Mouse (Mus musculus) thymus, adult 2 months (tissue): ENCODE results near the gene Myl6b. TPM values are rescaled to one million over a fixed set of nuclear protein-coding genes. Genes with fewer than 3 reads are reported as not detected.

Source experiments
- DNase-seq: peaks from one replicate; pipeline ENCODE4 v3.0.0; 2021
- H3K27ac ChIP-seq: fragments of 200-500 bp; 2 replicates; pipeline ENCODE4 v1.5.1; 2012; ENCODE audit warnings: low read length, control low read depth; ENCODE audit not compliant: control insufficient read depth, insufficient read depth
- H3K27me3 ChIP-seq: fragments of 200-500 bp; 2 replicates; pipeline ENCODE4 v1.6.1; 2012; ENCODE audit warnings: mild to moderate bottlenecking, low read length, moderate library complexity, mixed read lengths; ENCODE audit not compliant: control insufficient read depth, insufficient read depth
- H3K36me3 ChIP-seq: fragments of 200-500 bp; 2 replicates; pipeline ENCODE4 v1.6.1; 2012; ENCODE audit warnings: mild to moderate bottlenecking, low read length, moderate library complexity; ENCODE audit not compliant: control insufficient read depth, insufficient read depth
- H3K4me1 ChIP-seq: fragments of 200-500 bp; replicated peaks from 2 replicates; pipeline ENCODE4 v1.6.1; 2012; ENCODE audit warnings: low read length; ENCODE audit not compliant: control insufficient read depth, insufficient read depth
- H3K4me3 ChIP-seq: fragments of 200-500 bp; 2 replicates; pipeline ENCODE4 v1.5.1; 2012; ENCODE audit warnings: mild to moderate bottlenecking, low read length, control low read depth, moderate library complexity; ENCODE audit not compliant: control insufficient read depth, insufficient read depth
- CTCF ChIP-seq: fragments of 200-500 bp; IDR thresholded peaks from 2 replicates; pipeline ENCODE4 v1.5.1; 2012; ENCODE audit warnings: mild to moderate bottlenecking, control low read depth, low read length, moderate library complexity, borderline replicate concordance; ENCODE audit not compliant: control insufficient read depth, poor library complexity, insufficient read depth; ENCODE audit errors: extremely low read depth
- POLR2A ChIP-seq: fragments of 200-500 bp; IDR thresholded peaks from 2 replicates; pipeline ENCODE4 v1.6.1; 2012; ENCODE audit warnings: mild to moderate bottlenecking, low read length, control low read depth, moderate library complexity; ENCODE audit not compliant: control insufficient read depth, poor library complexity, insufficient read depth; ENCODE audit errors: extremely low read depth
- WGBS: fragments of 180-500 bp; shearing (Covaris S2); methylation state at CpG from one replicate; pipeline ENCODE4 v1.1.7; 2018; 5-methylcytosine and 5-hydroxymethylcytosine counted together
- polyA plus RNA-seq: library from polyadenylated mRNA; depleted of rRNA; stranded (reverse); fragments of >200 nt; gene quantifications from 2 replicates; pipeline ENCODE4 v1.2.3, GENCODE M21; 2012

Myl6b gene
- polyA plus RNA-seq, 1 experiment = 3.9 TPM

- H3K36me3 ChIP-seq = peaks cover 69% of the 10 kb centered on the region
- WGBS = 97% methylated on average over 22 of the region's 22 CpGs
- H3K27me3 ChIP-seq = no peaks in the 10 kb centered on the region
- H3K4me3 ChIP-seq = no peak overlapping the region
- no peak for DNase-seq
- TF ChIP-seq CTCF = no peak
- no peak for TF ChIP-seq POLR2A
- peaks cover 18% of the 10 kb centered on the region for H3K4me1 ChIP-seq
- no peak overlapping the region for H3K27ac ChIP-seq
These were observed 10.4 kb downstream of the Myl6b start for GRCm38 (mm10) chr10:128487861-128488712.

GRCm38 (mm10) chr10:128486370-128486769 lies 12.1 kb downstream of the Myl6b start:
- WGBS = 93% methylated on average over 7 of the region's 7 CpGs
- Histone ChIP-seq H3K4me3 (no peak overlapping the region), H3K27me3 (no peaks in the 10 kb centered on the region), H3K4me1 (peaks cover 2% of the 10 kb centered on the region), H3K36me3 (peaks cover 85% of the 10 kb centered on the region), H3K27ac (no peak overlapping the region)
- no peak for TF ChIP-seq POLR2A
- no peak for TF ChIP-seq CTCF
- no peak for DNase-seq

DNA sequence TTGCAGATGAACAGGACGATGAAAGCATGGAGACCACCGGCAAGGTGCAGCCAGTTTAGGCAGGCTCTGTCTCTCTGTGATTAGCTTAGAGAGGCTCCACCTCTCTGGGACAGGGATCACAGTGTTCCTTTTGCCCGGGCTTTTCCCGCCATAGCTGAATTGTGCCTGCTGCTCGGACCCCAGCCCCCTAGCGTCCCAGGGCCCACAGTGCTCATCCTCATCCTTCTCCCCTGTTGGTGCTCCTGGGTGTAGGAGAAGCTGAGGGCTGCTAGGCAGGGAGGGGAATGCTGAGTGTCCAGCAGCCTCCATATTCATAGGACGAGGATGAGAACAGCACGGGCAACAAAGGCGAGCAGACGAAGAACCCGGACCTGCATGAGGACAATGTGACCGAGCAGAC lies 24.1 kb downstream of the Myl6b start:
- TF ChIP-seq POLR2A (no peak), CTCF (no peak)
- Histone ChIP-seq H3K36me3 (peaks cover 79% of the 10 kb centered on the region), H3K27ac (no peak overlapping the region), H3K27me3 (no peaks in the 10 kb centered on the region), H3K4me1 (no peaks in the 10 kb centered on the region), H3K4me3 (no peak overlapping the region)
- WGBS = 97% methylated on average over 12 of the region's 12 CpGs
- no peak for DNase-seq

- H3K36me3 ChIP-seq = peaks cover 35% of the 10 kb centered on the region
- no peaks in the 10 kb centered on the region for H3K27me3 ChIP-seq
- 8% methylated on average over 5 of the region's 5 CpGs for WGBS
- H3K4me1 ChIP-seq = peaks cover 12% of the 10 kb centered on the region
- H3K4me3 ChIP-seq = peak overlapping the region; percentile 94
- peak overlapping the region; percentile 58; the same call in 1 of the 2 replicates for H3K27ac ChIP-seq
- TF ChIP-seq POLR2A = no peak
- no peak for TF ChIP-seq CTCF
- DNase-seq = no peak
These were observed 38.2 kb downstream of the Myl6b start for GRCm38 (mm10) chr10:128460270-128460630.

GRCm38 (mm10) chr10:128459409-128460269 lies 38.8 kb downstream of the Myl6b start:
- Histone ChIP-seq H3K27me3 (no peaks in the 10 kb centered on the region), H3K4me3 (peak overlapping the region; percentile 94), H3K27ac (peak overlapping the region; percentile 76), H3K4me1 (peaks cover 14% of the 10 kb centered on the region), H3K36me3 (peaks cover 29% of the 10 kb centered on the region)
- TF ChIP-seq POLR2A = no peak
- TF ChIP-seq CTCF = no peak
- 4% methylated on average over 43 of the region's 67 CpGs for WGBS
- peak; percentile 54 for DNase-seq

GRCm38 (mm10) chr10:128458719-128459408 lies 39.6 kb downstream of the Myl6b start, which contains the start of gene Smarcc2:
Smarcc2 (plus strand) TSS chr10:128459248.
- peak within 1 kb of the TSS; percentile 94 for H3K4me3 ChIP-seq
- peak within 1 kb of the TSS; percentile 76 for H3K27ac ChIP-seq
- H3K36me3 ChIP-seq = peaks cover 21% of the 10 kb centered on the region
- peak; percentile 80 for DNase-seq
- H3K27me3 ChIP-seq = no peaks in the 10 kb centered on the region
- TF ChIP-seq CTCF (peak; percentile 80; the same call in 1 of the 2 replicates), POLR2A (peak; percentile 53)
- peaks cover 14% of the 10 kb centered on the region for H3K4me1 ChIP-seq
- WGBS = under 1% methylated on average over 67 of the region's 86 CpGs
